In genomic region chr17:36030703-36031582, GRCm38 (mm10) we compare ENCODE assay signal across 12 mouse cellular contexts. TPM values are rescaled to one million over a fixed set of nuclear protein-coding genes. Genes with fewer than 3 reads are reported as not detected.
A peak's percentile ranks its signal among the peaks of the same experiment; 100 is the strongest.
DNase-seq lines count a peak whose midpoint lies in the region; ATAC-seq lines count a peak whose summit lies in the region.
"Not testable (repeated sequence)": the region's sequence is repeated elsewhere in the genome, so short reads cannot be mapped to it uniquely, and the experiment has no call there.
"Had no signal": no experiment of that assay in that cellular context is flagged by ENCODE, and none has a peak within 500 bp of the region (broad histone marks: within the 10 kb centered on the region; RNA-seq: fewer than 3 reads in every experiment).

No protein-coding gene starts in this region.

- not testable (repeated sequence) for H3K27me3 ChIP-seq in forebrain, embryonic 15.5 days; kidney, embryonic 14.5 days (ENCODE audit: control insufficient read depth, insufficient read depth, low read length); liver, embryonic 13.5 days; midbrain, embryonic 12.5 days

- H3K9ac ChIP-seq in forebrain, embryonic 15.5 days (replicated peaks) = 0 out of 2 replicates have a peak overlapping the region, but pooled peaks have one; percentile 4
- not testable (repeated sequence) for H3K9ac ChIP-seq in kidney, embryonic 14.5 days (ENCODE audit: low read depth, low read length); midbrain, embryonic 12.5 days (replicated peaks)
- H3K9ac ChIP-seq in liver, embryonic 13.5 days = peak overlapping the region; percentile 80

- H3K4me3 ChIP-seq in forebrain, embryonic 15.5 days = peak overlapping the region; percentile 49
- H3K4me3 ChIP-seq in kidney, embryonic 14.5 days (ENCODE audit: low read length) = peak overlapping the region; percentile 44; the same call in 1 of the 2 replicates
- peak overlapping the region; percentile 70 for H3K4me3 ChIP-seq in liver, embryonic 13.5 days (replicated peaks)
- peak overlapping the region; percentile 48 for H3K4me3 ChIP-seq in midbrain, embryonic 12.5 days

- 43% methylated on average over 8 of the region's 8 CpGs for WGBS in forebrain, embryonic 15.5 days
- 37% methylated on average over 8 of the region's 8 CpGs for WGBS in kidney, embryonic 14.5 days
- 76% methylated on average over 8 of the region's 8 CpGs for WGBS in liver, embryonic 13.5 days (ENCODE audit: insufficient replicate concordance)
- WGBS in midbrain, embryonic 12.5 days = 35% methylated on average over 7 of the region's 8 CpGs

- peak; percentile 47 for DNase-seq in cerebellum, adult 9-11 months
- DNase-seq in heart, postnatal 4 days = peak; percentile 10
- not testable (repeated sequence) for DNase-seq in liver, embryonic 13.5 days
- peak; percentile 9 for DNase-seq in right cerebral cortex, postnatal 4 days

- peak; percentile 15; the same call in 1 of the 2 replicates for ATAC-seq in forebrain, embryonic 15.5 days (replicated peaks)
- ATAC-seq in kidney, embryonic 14.5 days (ENCODE audit: low FRiP score, low TSS enrichment) = peak; percentile 15; the same call in 1 of the 2 replicates
- ATAC-seq in liver, embryonic 13.5 days (ENCODE audit: low read depth) = 0 out of 2 replicates have a peak, but pooled peaks have one; percentile 2
- ATAC-seq in midbrain, embryonic 12.5 days (ENCODE audit: low FRiP score, low read depth) = peak; percentile 45; the same call in 1 of the 2 replicates

- not testable (repeated sequence) for H3K36me3 ChIP-seq in forebrain, embryonic 15.5 days; kidney, embryonic 14.5 days (ENCODE audit: control insufficient read depth, insufficient read depth, low read length); liver, embryonic 13.5 days; midbrain, embryonic 12.5 days

- not testable (repeated sequence) for H3K27ac ChIP-seq in forebrain, embryonic 15.5 days (replicated peaks); kidney, embryonic 14.5 days (ENCODE audit: low read depth, low read length); liver, embryonic 13.5 days; midbrain, embryonic 12.5 days (replicated peaks)

- peak overlapping the region; percentile 93 for H3K4me2 ChIP-seq in forebrain, embryonic 15.5 days (replicated peaks)
- peak overlapping the region; percentile 83 for H3K4me2 ChIP-seq in kidney, embryonic 14.5 days (replicated peaks; ENCODE audit: low read depth, low read length)
- H3K4me2 ChIP-seq in liver, embryonic 13.5 days = peak overlapping the region; percentile 91
- peak overlapping the region; percentile 82 for H3K4me2 ChIP-seq in midbrain, embryonic 12.5 days (replicated peaks)

- not testable (repeated sequence) for H3K9me3 ChIP-seq in forebrain, embryonic 15.5 days; kidney, embryonic 14.5 days (ENCODE audit: control insufficient read depth, low read length); liver, embryonic 13.5 days (replicated peaks); midbrain, embryonic 12.5 days

- H3K4me1 ChIP-seq in forebrain, embryonic 15.5 days = 0 out of 2 replicates have a peak, but pooled peaks cover 13% of the 10 kb centered on the region
- H3K4me1 ChIP-seq in kidney, embryonic 14.5 days (ENCODE audit: control insufficient read depth, insufficient read depth, low read length); midbrain, embryonic 12.5 days: not testable (repeated sequence)
- peaks cover 29% of the 10 kb centered on the region for H3K4me1 ChIP-seq in liver, embryonic 13.5 days (replicated peaks)

RNA-seq across cellular contexts. Expression of gene H2-T23, which starts 1.7 kb away (rescaled TPM):
- 6.9 and 7.0 TPM in 2 replicates for polyA plus RNA-seq in forebrain, embryonic 15.5 days (2015; fragmentation: Nextera tagmentation; extraction: Ambion mirVana)
- total RNA-seq in heart, postnatal 4 days (2021) = 1 to 10 TPM; 7.7 to 9.5 TPM
- 3.0 and 3.7 TPM in 2 replicates for polyA plus RNA-seq in kidney, embryonic 14.5 days (2014; fragmentation: Nextera tagmentation; extraction: Ambion mirVana)
- 23.1 and 24.0 TPM in 2 replicates for polyA plus RNA-seq in liver, embryonic 13.5 days (2015; fragmentation: Nextera tagmentation; extraction: Ambion mirVana)
- polyA plus RNA-seq in midbrain, embryonic 12.5 days (2016; fragmentation: Nextera tagmentation; extraction: Ambion mirVana) = 4.2 and 6.1 TPM in 2 replicates

RNA-seq across cellular contexts. Expression of gene H2-T24, which starts 10.6 kb away (rescaled TPM):
- polyA plus RNA-seq in forebrain, embryonic 15.5 days (2015; fragmentation: Nextera tagmentation; extraction: Ambion mirVana) = 5.4 and 5.8 TPM in 2 replicates
- total RNA-seq in heart, postnatal 4 days (2021) = 1 to 10 TPM; 1.1 to 1.6 TPM
- polyA plus RNA-seq in kidney, embryonic 14.5 days (2014; fragmentation: Nextera tagmentation; extraction: Ambion mirVana) = 2.5 and 4.0 TPM in 2 replicates
- 5.2 and 5.7 TPM in 2 replicates for polyA plus RNA-seq in liver, embryonic 13.5 days (2015; fragmentation: Nextera tagmentation; extraction: Ambion mirVana)
- polyA plus RNA-seq in midbrain, embryonic 12.5 days (2016; fragmentation: Nextera tagmentation; extraction: Ambion mirVana) = 4.1 and 5.0 TPM in 2 replicates

RNA-seq across cellular contexts. Expression of gene H2-T22, which starts 11.6 kb away (rescaled TPM):
- 5.8 and 5.9 TPM in 2 replicates for polyA plus RNA-seq in forebrain, embryonic 15.5 days (2015; fragmentation: Nextera tagmentation; extraction: Ambion mirVana)
- total RNA-seq in heart, postnatal 4 days (2021) = 1 to 10 TPM; 7.9 to 9.3 TPM
- 11.2 and 12.0 TPM in 2 replicates for polyA plus RNA-seq in kidney, embryonic 14.5 days (2014; fragmentation: Nextera tagmentation; extraction: Ambion mirVana)
- polyA plus RNA-seq in liver, embryonic 13.5 days (2015; fragmentation: Nextera tagmentation; extraction: Ambion mirVana) = 9.2 and 9.4 TPM in 2 replicates
- 6.4 and 6.8 TPM in 2 replicates for polyA plus RNA-seq in midbrain, embryonic 12.5 days (2016; fragmentation: Nextera tagmentation; extraction: Ambion mirVana)

RNA-seq across cellular contexts. Expression of gene Gm6034, which starts 11.8 kb away (rescaled TPM):
- polyA plus RNA-seq in forebrain, embryonic 15.5 days (2015; fragmentation: Nextera tagmentation; extraction: Ambion mirVana) = not detected in 2 replicates
- not detected for total RNA-seq in heart, postnatal 4 days (2021)
- polyA plus RNA-seq in kidney, embryonic 14.5 days (2014; fragmentation: Nextera tagmentation; extraction: Ambion mirVana) = not detected in 2 replicates
- not detected in 2 replicates for polyA plus RNA-seq in liver, embryonic 13.5 days (2015; fragmentation: Nextera tagmentation; extraction: Ambion mirVana)
- not detected in 2 replicates for polyA plus RNA-seq in midbrain, embryonic 12.5 days (2016; fragmentation: Nextera tagmentation; extraction: Ambion mirVana)
- total RNA-seq: common myeloid progenitor, adult 5-6 weeks; heart, adult 18-20 months; layer of hippocampus, postnatal 25 days had no signal
- polyA plus RNA-seq: frontal cortex, adult 2 months; testis, adult 2 months had no signal

RNA-seq across cellular contexts. Expression of gene Gm11127, which starts 27.2 kb away (rescaled TPM):
- not detected in 2 replicates for polyA plus RNA-seq in forebrain, embryonic 15.5 days (2015; fragmentation: Nextera tagmentation; extraction: Ambion mirVana)
- total RNA-seq in heart, postnatal 4 days (2021) = 1 to 10 TPM in 1 of 2 experiments, under 1 TPM in 1; 0.98 to 1.1 TPM
- not detected in 2 replicates for polyA plus RNA-seq in kidney, embryonic 14.5 days (2014; fragmentation: Nextera tagmentation; extraction: Ambion mirVana)
- 0.08 TPM in 1 of 2 replicates, not detected in the other for polyA plus RNA-seq in liver, embryonic 13.5 days (2015; fragmentation: Nextera tagmentation; extraction: Ambion mirVana)
- not detected in 2 replicates for polyA plus RNA-seq in midbrain, embryonic 12.5 days (2016; fragmentation: Nextera tagmentation; extraction: Ambion mirVana)
